23 mouse cellular contexts compared by ENCODE assay signal in the genomic region with DNA sequence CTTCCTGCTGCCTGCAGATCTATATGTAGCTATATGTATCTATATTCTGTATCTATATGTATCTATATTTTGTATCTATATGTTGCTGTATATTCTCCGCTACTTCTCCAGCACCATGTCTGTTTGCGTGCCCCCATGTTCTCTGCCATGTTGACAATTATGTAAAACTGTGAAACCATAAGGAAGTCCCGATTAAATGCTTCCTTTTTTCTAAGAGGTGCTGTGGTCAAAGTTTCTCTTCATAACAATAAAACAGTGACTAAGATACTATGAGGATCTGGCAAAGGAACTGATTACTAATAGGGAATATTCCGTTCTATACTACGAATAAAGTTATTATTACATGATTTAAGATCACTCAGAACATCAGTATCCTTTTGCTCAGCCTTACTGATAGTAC.
DNase-seq lines count a peak whose midpoint lies in the region; ATAC-seq and TF ChIP-seq lines count a peak whose summit lies in the region.
"Had no signal": no experiment of that assay in that cellular context is flagged by ENCODE, and none has a peak within 500 bp of the region (broad histone marks: within the 10 kb centered on the region; RNA-seq: fewer than 3 reads in every experiment).

No protein-coding gene starts in this region.

- 96% methylated on average over 5 of the region's 5 CpGs for WGBS in midbrain, embryonic 14.5 days

- no peak overlapping the region for H3K4me2 ChIP-seq in midbrain, embryonic 14.5 days (ENCODE audit: low read length)
- H3K4me2 ChIP-seq: embryonic facial prominence, embryonic 12.5 days; forebrain, embryonic 13.5 days; forebrain, embryonic 15.5 days had no signal

- no peak overlapping the region for H3K4me3 ChIP-seq in MEL (ENCODE audit: control insufficient read depth in 1 of 2, insufficient read depth in 1 of 2, low read depth in 2 of 2, low read length in 2 of 2)
- no peak overlapping the region for H3K4me3 ChIP-seq in midbrain, embryonic 14.5 days (replicated peaks; ENCODE audit: low read depth, low read length)
- H3K4me3 ChIP-seq: embryonic facial prominence, embryonic 10.5 days; embryonic facial prominence, embryonic 12.5 days; forebrain, embryonic 13.5 days; forebrain, embryonic 15.5 days had no signal

- no peaks in the 10 kb centered on the region; a peak in 1 of 4 replicates for H3K4me1 ChIP-seq in MEL (ENCODE audit: control insufficient read depth in 1 of 2, insufficient read depth in 2 of 2, low read length in 2 of 2)
- H3K4me1 ChIP-seq in midbrain, embryonic 14.5 days (ENCODE audit: control insufficient read depth, insufficient read depth, low read length): no peaks in the 10 kb centered on the region
- H3K4me1 ChIP-seq: embryonic facial prominence, embryonic 10.5 days; embryonic facial prominence, embryonic 12.5 days had no signal

- no peaks in the 10 kb centered on the region for H3K27me3 ChIP-seq in MEL (ENCODE audit: control insufficient read depth in 1 of 2, insufficient read depth in 2 of 2, low read length in 2 of 2)
- H3K27me3 ChIP-seq in midbrain, embryonic 14.5 days (ENCODE audit: control insufficient read depth, insufficient read depth, low read length): no peaks in the 10 kb centered on the region
- H3K27me3 ChIP-seq: CH12.LX; embryonic facial prominence, embryonic 12.5 days; forebrain, embryonic 13.5 days; forebrain, embryonic 15.5 days had no signal

- no peak overlapping the region for H3K27ac ChIP-seq in MEL (ENCODE audit: control insufficient read depth, low read depth, low read length)
- no peak overlapping the region for H3K27ac ChIP-seq in midbrain, embryonic 14.5 days (replicated peaks; ENCODE audit: low read depth, low read length)
- H3K27ac ChIP-seq: embryonic facial prominence, embryonic 10.5 days; embryonic facial prominence, embryonic 12.5 days; forebrain, embryonic 13.5 days; forebrain, embryonic 15.5 days had no signal

- no peak for TF ChIP-seq POLR2A in MEL (IDR thresholded peaks at IDR 0.05; ENCODE audit: control insufficient read depth in 1 of 2, insufficient read depth in 1 of 2, low read depth in 1 of 2, low read length in 2 of 2, poor library complexity in 1 of 2)

- H3K36me3 ChIP-seq in MEL (ENCODE audit: control insufficient read depth in 1 of 2, insufficient read depth in 2 of 2, low read length in 2 of 2): no peaks in the 10 kb centered on the region; a peak in 2 of 4 replicates
- no peaks in the 10 kb centered on the region for H3K36me3 ChIP-seq in midbrain, embryonic 14.5 days (ENCODE audit: control insufficient read depth, insufficient read depth, low read length)
- H3K36me3 ChIP-seq: embryonic facial prominence, embryonic 10.5 days; embryonic facial prominence, embryonic 12.5 days; forebrain, embryonic 15.5 days; G1E had no signal

- TF ChIP-seq RAD21 in MEL (IDR thresholded peaks at IDR 0.05; ENCODE audit: low read depth, low read length): no peak

- no peak overlapping the region for H3K9ac ChIP-seq in MEL (ENCODE audit: control insufficient read depth, low read depth, low read length, poor library complexity, severe bottlenecking)
- no peak overlapping the region for H3K9ac ChIP-seq in midbrain, embryonic 14.5 days (replicated peaks; ENCODE audit: low read length)
- H3K9ac ChIP-seq: embryonic facial prominence, embryonic 12.5 days; forebrain, embryonic 13.5 days; forebrain, embryonic 15.5 days; forebrain, postnatal 0 days had no signal

- peak; percentile 18 for DNase-seq in MEL (ENCODE audit: low read depth, low spot score)
- DNase-seq in lung, postnatal 10 days: no peak
- no peak for DNase-seq in midbrain, embryonic 14.5 days
- DNase-seq: adrenal gland, adult 2 months; adrenal gland, postnatal 10 days; adrenal gland, postnatal 25 days; B cell, adult 2 months; cerebellum, adult 11 months; cerebellum, adult 18-20 months; cerebellum, adult 8-10 months; cerebellum, adult 9-11 months; cerebellum, postnatal 14 days; cerebellum, postnatal 36 days; forebrain, postnatal 0 days had no signal

- no peak for TF ChIP-seq EP300 in MEL (IDR thresholded peaks at IDR 0.05; ENCODE audit: low read depth in 1 of 2, low read length in 2 of 2)

- TF ChIP-seq CTCF in MEL (IDR thresholded peaks at IDR 0.05 in 2 of 3, conservative IDR thresholded peaks at IDR 0.05 in 1 of 3; ENCODE audit: control insufficient read depth in 1 of 3, insufficient read depth in 1 of 3, low read depth in 2 of 3, low read length in 3 of 3, poor library complexity in 1 of 3, severe bottlenecking in 1 of 3): no peak

- H3K9me3 ChIP-seq in MEL (replicated peaks; ENCODE audit: insufficient read depth, low read length): no peaks in the 10 kb centered on the region
- no peaks in the 10 kb centered on the region for H3K9me3 ChIP-seq in midbrain, embryonic 14.5 days (ENCODE audit: control insufficient read depth, low read length)
- H3K9me3 ChIP-seq: embryonic facial prominence, embryonic 10.5 days; embryonic facial prominence, embryonic 12.5 days; forebrain, embryonic 13.5 days; forebrain, embryonic 15.5 days had no signal

- no peaks in the 10 kb centered on the region for H3K79me2 ChIP-seq in MEL (ENCODE audit: control insufficient read depth, insufficient read depth, low read length, poor library complexity)

- ATAC-seq in granulocyte monocyte progenitor cell, adult 5-6 weeks (replicated peaks; ENCODE audit: poor library complexity, severe bottlenecking): peak; percentile 60
- ATAC-seq in megakaryocyte progenitor cell, adult 5-6 weeks (replicated peaks; ENCODE audit: poor library complexity): peak; percentile 61
- no peak for ATAC-seq in midbrain, embryonic 14.5 days (ENCODE audit: low FRiP score, low TSS enrichment)
- ATAC-seq: CD4-positive, CD25-positive, alpha-beta regulatory T cell, adult 4 months; forebrain, embryonic 13.5 days; forebrain, embryonic 15.5 days; forebrain, postnatal 0 days had no signal

TF ChIP-seq in MEL, 35 proteins besides CTCF, POLR2A, EP300 and RAD21:
- no peak for TF ChIP-seq USF2 (IDR thresholded peaks at IDR 0.05; ENCODE audit: borderline replicate concordance in 1 of 2, insufficient read depth in 1 of 2, low read depth in 1 of 2, low read length in 2 of 2)
- no peak for TF ChIP-seq ETS1 (IDR thresholded peaks at IDR 0.05; ENCODE audit: low read depth, low read length)
- TF ChIP-seq RCOR1 (IDR thresholded peaks at IDR 0.05; ENCODE audit: low read depth, low read length): no peak
- TF ChIP-seq ELF1 (IDR thresholded peaks at IDR 0.05; ENCODE audit: low read depth, low read length): no peak
- TF ChIP-seq MAX (IDR thresholded peaks at IDR 0.05; ENCODE audit: low read length): no peak
- no peak for TF ChIP-seq JUND (IDR thresholded peaks at IDR 0.05; ENCODE audit: low read depth, low read length)
- TF ChIP-seq ZMIZ1 (IDR thresholded peaks at IDR 0.05; ENCODE audit: low read depth, low read length): no peak
- TF ChIP-seq POLR2AphosphoS5 (IDR thresholded peaks at IDR 0.05; ENCODE audit: borderline replicate concordance, low read depth, low read length): no peak
